Mouse (Mus musculus) liver, embryonic 15.5 days (tissue): ENCODE data around the gene Tmem266. TPM values are rescaled to one million over a fixed set of nuclear protein-coding genes. Genes with fewer than 3 reads are reported as not detected.

Source experiments
- ATAC-seq: fragments of 200-750 bp; cut with Nextera tagmentation; 2 replicates; pipeline ENCODE4 v1.8.0; 2017; ENCODE audit warnings: moderate number of reproducible peaks, mild to moderate bottlenecking, moderate library complexity; ENCODE audit not compliant: insufficient read depth
- H3K27ac ChIP-seq: fragments of 300-500 bp; sonication (generic); replicated peaks from 2 replicates; pipeline ENCODE4 v1.5.1; 2015; ENCODE audit warnings: mild to moderate bottlenecking, inconsistent platforms
- H3K27me3 ChIP-seq: fragments of 300-500 bp; sonication (generic); 2 replicates; pipeline ENCODE4 v1.6.1; 2015; ENCODE audit warnings: mild to moderate bottlenecking, inconsistent platforms
- H3K36me3 ChIP-seq: fragments of 300-500 bp; sonication (generic); replicated peaks from 2 replicates; pipeline ENCODE4 v1.6.1; 2015; ENCODE audit warnings: moderate library complexity, mild to moderate bottlenecking, inconsistent platforms
- H3K4me1 ChIP-seq: fragments of 300-500 bp; sonication (generic); replicated peaks from 2 replicates; pipeline ENCODE4 v1.6.1; 2015; ENCODE audit warnings: inconsistent platforms
- H3K4me2 ChIP-seq: fragments of 300-500 bp; sonication (generic); 2 replicates; pipeline ENCODE4 v1.6.1; 2015; ENCODE audit warnings: moderate library complexity, mild to moderate bottlenecking, inconsistent platforms
- H3K4me3 ChIP-seq: fragments of 300-500 bp; sonication (generic); replicated peaks from 2 replicates; pipeline ENCODE4 v1.5.1; 2015; ENCODE audit warnings: mild to moderate bottlenecking, inconsistent platforms
- H3K9ac ChIP-seq: fragments of 300-500 bp; sonication (generic); 2 replicates; pipeline ENCODE4 v1.6.1; 2015; ENCODE audit warnings: moderate library complexity, mild to moderate bottlenecking, inconsistent platforms
- H3K9me3 ChIP-seq: fragments of 300-500 bp; sonication (generic); replicated peaks from 2 replicates; pipeline ENCODE4 v1.6.1; 2016; ENCODE audit warnings: inconsistent platforms
- WGBS: fragments of 180-500 bp; shearing (Covaris S2); methylation state at CpG from one replicate; pipeline ENCODE4 v1.1.7; 2015; ENCODE audit warnings: mixed read lengths; ENCODE audit not compliant: insufficient replicate concordance; 5-methylcytosine and 5-hydroxymethylcytosine counted together
- polyA plus RNA-seq: library from polyadenylated mRNA; unstranded; fragments of >200 nt; fragmentation: Nextera tagmentation; extraction: Ambion mirVana; gene quantifications from 2 replicates; pipeline ENCODE4 v1.2.1, GENCODE M21; 2015

Tmem266 gene
- polyA plus RNA-seq, 1 experiment from 2014 or later = not detected

DNA sequence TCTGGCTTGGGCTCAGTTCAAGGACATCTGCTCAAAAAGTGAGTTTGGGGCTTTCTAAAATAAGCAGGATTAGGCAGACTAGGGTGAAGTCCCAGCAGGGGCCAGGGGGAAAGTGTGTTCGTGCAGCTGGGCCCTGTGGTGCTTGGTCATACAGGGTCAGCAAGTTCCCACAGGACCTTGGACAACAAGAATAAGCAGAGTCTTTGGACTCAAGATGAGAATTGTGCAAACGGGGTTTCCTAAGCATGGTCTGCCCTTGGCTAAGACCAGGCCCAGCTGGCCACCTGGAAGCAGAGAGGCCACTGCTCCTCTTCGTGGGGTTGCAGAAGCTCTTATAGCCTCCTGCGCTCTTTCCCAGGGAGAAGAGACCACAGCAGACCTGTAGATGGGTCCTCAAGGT is 77.5 kb downstream of the Tmem266 start:
- H3K9ac ChIP-seq = no peak overlapping the region
- H3K4me3 ChIP-seq = no peak overlapping the region
- H3K9me3 ChIP-seq = no peaks in the 10 kb centered on the region
- no peak overlapping the region for H3K4me2 ChIP-seq
- WGBS = 46% methylated on average over 4 of the region's 4 CpGs
- no peak overlapping the region for H3K27ac ChIP-seq
- H3K36me3 ChIP-seq = no peaks in the 10 kb centered on the region
- no peak for ATAC-seq
- no peaks in the 10 kb centered on the region for H3K4me1 ChIP-seq
- H3K27me3 ChIP-seq = 0 out of 2 replicates have a peak, but pooled peaks cover 2% of the 10 kb centered on the region

GRCm38 (mm10) chr9:55404976-55405702 is 78.4 kb downstream of the Tmem266 start:
- no peak for ATAC-seq

DNA sequence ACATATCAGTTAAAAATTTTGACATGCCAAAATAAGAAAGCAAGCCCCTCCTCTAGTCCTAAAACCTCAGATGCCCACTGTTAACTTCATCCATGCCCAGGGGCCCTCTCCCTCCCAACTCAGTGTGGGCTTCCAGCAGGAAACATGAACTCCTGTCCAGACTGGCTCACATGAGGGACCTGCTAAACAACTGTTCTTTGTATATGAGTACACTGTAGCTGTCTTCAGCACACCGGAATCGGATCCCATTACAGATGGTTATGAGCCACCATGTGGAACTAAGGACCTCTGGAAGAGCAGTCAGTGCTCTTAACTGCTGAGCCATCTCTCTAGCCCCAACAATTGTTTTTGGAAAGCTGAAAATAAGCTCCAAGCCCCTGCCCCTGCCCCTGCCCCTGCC is 80.1 kb downstream of the Tmem266 start:
- 72% methylated on average over 2 of the region's 2 CpGs for WGBS
- no peak for ATAC-seq

More at GRCm38 (mm10) chr9:55404976-55405702, 78.4 kb downstream of the Tmem266 start:
- Histone ChIP-seq H3K27me3 (peaks cover 7% of the 10 kb centered on the region; the same call in 1 of the 2 replicates), H3K4me1 (no peaks in the 10 kb centered on the region), H3K4me3 (no peak overlapping the region), H3K27ac (no peak overlapping the region), H3K36me3 (no peaks in the 10 kb centered on the region), H3K9me3 (no peaks in the 10 kb centered on the region), H3K9ac (no peak overlapping the region), H3K4me2 (no peak overlapping the region)
- WGBS = 52% methylated on average over 6 of the region's 6 CpGs

GRCm38 (mm10) chr9:55408851-55409250 is 82.1 kb downstream of the Tmem266 start:
- Histone ChIP-seq H3K4me2 (no peak overlapping the region), H3K27me3 (peaks cover 7% of the 10 kb centered on the region; the same call in 1 of the 2 replicates), H3K9ac (no peak overlapping the region), H3K9me3 (no peaks in the 10 kb centered on the region), H3K27ac (no peak overlapping the region), H3K36me3 (no peaks in the 10 kb centered on the region), H3K4me3 (no peak overlapping the region), H3K4me1 (no peaks in the 10 kb centered on the region)
- 43% methylated on average over 4 of the region's 4 CpGs for WGBS
- ATAC-seq = no peak

More for the DNA sequence above, 80.1 kb downstream of the Tmem266 start:
- H3K36me3 ChIP-seq = no peaks in the 10 kb centered on the region
- no peak overlapping the region for H3K27ac ChIP-seq
- H3K27me3 ChIP-seq = peaks cover 7% of the 10 kb centered on the region; the same call in 1 of the 2 replicates
- H3K9me3 ChIP-seq = no peaks in the 10 kb centered on the region
- no peaks in the 10 kb centered on the region for H3K4me1 ChIP-seq
- no peak overlapping the region for H3K4me3 ChIP-seq
- no peak overlapping the region for H3K9ac ChIP-seq
- no peak overlapping the region for H3K4me2 ChIP-seq

DNA sequence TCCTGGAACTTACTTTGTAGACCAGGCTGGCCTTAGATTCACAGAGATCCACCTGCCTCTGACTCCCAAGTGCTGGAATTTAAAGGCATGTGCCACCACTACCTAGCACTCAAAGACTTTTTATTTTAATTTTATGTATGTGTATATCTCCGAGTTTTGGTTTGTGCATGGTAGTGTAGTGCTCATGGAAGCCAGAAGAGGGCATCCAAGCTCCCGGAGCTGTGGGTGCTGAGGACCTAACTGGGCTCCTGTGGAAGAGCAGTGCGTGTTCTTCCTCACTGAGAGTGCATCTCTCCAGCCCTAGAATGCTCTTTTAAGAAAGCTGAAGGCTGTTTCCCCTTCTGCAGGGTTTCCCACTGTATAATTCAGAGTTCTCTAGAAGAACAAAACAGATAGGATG is 83.1 kb downstream of the Tmem266 start:
- ATAC-seq = no peak
- Histone ChIP-seq H3K4me2 (no peak overlapping the region), H3K9ac (no peak overlapping the region), H3K36me3 (no peaks in the 10 kb centered on the region), H3K4me3 (no peak overlapping the region), H3K4me1 (no peaks in the 10 kb centered on the region), H3K9me3 (no peaks in the 10 kb centered on the region), H3K27me3 (peaks cover 7% of the 10 kb centered on the region; the same call in 1 of the 2 replicates), H3K27ac (no peak overlapping the region)
- WGBS = 31% methylated on average over 3 of the region's 3 CpGs

DNA sequence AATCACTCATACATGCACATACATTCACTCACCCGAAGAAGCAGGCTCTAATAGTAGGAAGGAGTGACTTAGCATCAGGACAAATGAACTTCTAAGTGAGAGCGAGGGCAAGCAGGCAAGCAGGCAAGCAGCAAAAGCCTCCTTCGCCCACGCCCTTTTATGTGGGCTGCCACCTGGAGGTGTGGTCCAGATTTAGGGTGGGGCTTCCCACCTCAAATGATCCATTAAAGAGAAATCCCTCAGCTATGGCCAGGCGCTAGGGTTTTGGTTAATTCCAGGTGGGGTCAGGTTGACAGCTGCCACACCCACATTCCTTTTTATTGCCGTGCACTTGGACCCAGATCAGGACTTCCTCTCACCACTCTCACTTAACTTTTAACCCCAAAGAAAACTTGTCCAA is 83.7 kb downstream of the Tmem266 start:
- no peaks in the 10 kb centered on the region for H3K9me3 ChIP-seq
- WGBS = 33% methylated on average over 6 of the region's 6 CpGs
- H3K27me3 ChIP-seq = peaks cover 7% of the 10 kb centered on the region; the same call in 1 of the 2 replicates
- ATAC-seq = no peak
- H3K4me2 ChIP-seq = no peak overlapping the region
- no peak overlapping the region for H3K9ac ChIP-seq
- H3K4me3 ChIP-seq = no peak overlapping the region
- H3K27ac ChIP-seq = no peak overlapping the region
- no peaks in the 10 kb centered on the region for H3K36me3 ChIP-seq
- H3K4me1 ChIP-seq = no peaks in the 10 kb centered on the region

- Histone ChIP-seq H3K9me3 (no peaks in the 10 kb centered on the region), H3K36me3 (no peaks in the 10 kb centered on the region), H3K4me1 (no peaks in the 10 kb centered on the region), H3K27ac (no peak overlapping the region), H3K9ac (no peak overlapping the region), H3K4me3 (no peak overlapping the region), H3K4me2 (no peak overlapping the region), H3K27me3 (peaks cover 7% of the 10 kb centered on the region; the same call in 1 of the 2 replicates)
- WGBS = 30% methylated on average over 6 of the region's 6 CpGs
- ATAC-seq = no peak
Observed at GRCm38 (mm10) chr9:55411154-55411553, 84.4 kb downstream of the Tmem266 start.

DNA sequence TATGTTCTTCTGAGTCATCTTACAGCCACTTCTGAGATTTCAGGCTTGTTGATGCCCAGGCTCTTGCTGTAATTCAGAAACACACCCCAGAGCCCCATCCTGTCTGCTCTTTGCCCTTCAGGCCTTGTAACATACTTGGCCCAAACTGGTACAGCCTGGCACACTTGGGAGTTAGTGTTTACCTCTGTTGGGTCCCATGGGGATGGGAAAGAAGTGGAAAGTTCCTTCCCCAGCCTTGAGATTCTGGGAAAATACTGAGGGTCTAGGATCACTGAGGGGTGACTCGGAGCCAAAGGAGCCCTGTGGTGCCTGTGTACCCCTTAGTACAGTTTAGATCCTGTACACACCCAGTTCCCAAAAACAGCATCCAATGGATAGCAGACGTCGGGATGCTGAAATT is 95.1 kb downstream of the Tmem266 start:
- Histone ChIP-seq H3K36me3 (no peaks in the 10 kb centered on the region), H3K27ac (no peak overlapping the region), H3K27me3 (no peaks in the 10 kb centered on the region), H3K4me1 (no peaks in the 10 kb centered on the region), H3K9ac (no peak overlapping the region), H3K9me3 (no peaks in the 10 kb centered on the region), H3K4me3 (no peak overlapping the region), H3K4me2 (no peak overlapping the region)
- ATAC-seq = no peak
- WGBS = 68% methylated on average over 3 of the region's 3 CpGs

DNA sequence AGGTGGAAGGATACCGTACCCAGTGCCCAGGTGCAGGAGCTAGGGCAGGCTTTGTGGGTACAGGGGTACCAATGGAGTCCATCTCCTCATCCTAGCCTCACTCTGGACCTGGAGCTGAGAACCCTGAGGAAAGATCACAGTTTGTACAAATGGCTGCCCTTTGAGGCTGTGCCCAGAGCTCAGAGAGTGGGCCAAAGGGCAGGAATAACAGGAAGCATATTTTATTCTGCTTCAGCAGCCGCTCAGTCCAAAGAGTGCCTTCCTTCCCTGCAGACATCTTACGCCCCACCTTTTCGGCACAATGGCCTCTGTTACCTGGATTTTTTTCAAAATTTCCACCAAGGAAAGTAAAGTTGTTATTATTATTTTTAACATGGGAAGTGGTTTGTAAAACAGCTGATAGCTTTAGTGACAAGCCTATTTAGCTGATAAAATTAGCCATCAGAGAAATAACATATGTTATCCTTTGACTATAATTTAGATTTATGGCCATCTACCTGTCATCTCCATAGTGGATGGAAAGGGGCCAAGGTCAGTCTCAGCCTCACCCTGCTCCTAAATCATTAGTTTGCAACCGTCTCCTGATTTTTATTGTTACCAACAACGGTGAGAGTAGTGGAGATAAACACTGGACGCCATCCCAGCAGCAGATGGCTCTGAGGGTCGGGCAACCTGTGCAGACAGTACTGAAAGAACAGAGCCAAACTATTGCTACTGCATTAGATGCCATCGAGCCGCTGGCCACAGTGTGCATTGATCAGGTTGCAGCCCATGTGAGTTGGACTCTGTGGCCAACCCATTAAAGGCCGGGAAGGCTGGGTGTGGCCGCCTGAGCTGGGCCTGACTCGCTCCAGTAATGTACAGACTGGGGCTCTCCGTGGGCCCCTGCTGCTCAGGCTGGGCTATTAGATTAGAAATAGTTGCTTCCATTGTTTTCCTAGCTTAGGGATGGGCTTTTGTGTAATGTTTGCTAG is 97.0 kb downstream of the Tmem266 start:
- H3K4me2 ChIP-seq = no peak overlapping the region
- no peaks in the 10 kb centered on the region for H3K4me1 ChIP-seq
- no peaks in the 10 kb centered on the region for H3K27me3 ChIP-seq
- no peaks in the 10 kb centered on the region for H3K36me3 ChIP-seq
- no peak overlapping the region for H3K27ac ChIP-seq
- no peaks in the 10 kb centered on the region for H3K9me3 ChIP-seq
- 66% methylated on average over 14 of the region's 14 CpGs for WGBS
- no peak for ATAC-seq
- no peak overlapping the region for H3K9ac ChIP-seq
- no peak overlapping the region for H3K4me3 ChIP-seq

- Histone ChIP-seq H3K27me3 (peaks cover 7% of the 10 kb centered on the region; the same call in 1 of the 2 replicates), H3K4me3 (no peak overlapping the region), H3K9ac (no peak overlapping the region), H3K36me3 (no peaks in the 10 kb centered on the region), H3K27ac (no peak overlapping the region), H3K4me1 (no peaks in the 10 kb centered on the region), H3K4me2 (no peak overlapping the region), H3K9me3 (no peaks in the 10 kb centered on the region)
- no peak for ATAC-seq
- 65% methylated on average over 7 of the region's 7 CpGs for WGBS
Observed at GRCm38 (mm10) chr9:55425271-55425810, 98.6 kb downstream of the Tmem266 start.
